Comparison of ENCODE assay signal across 10 mouse cellular contexts in genomic region chr7:132571481-132571880, GRCm38 (mm10). TPM values are rescaled to one million over a fixed set of nuclear protein-coding genes. Genes with fewer than 3 reads are reported as not detected.
DNase-seq lines count a peak whose midpoint lies in the region; ATAC-seq lines count a peak whose summit lies in the region.
"Had no signal": no experiment of that assay in that cellular context is flagged by ENCODE, and none has a peak within 500 bp of the region (broad histone marks: within the 10 kb centered on the region; RNA-seq: fewer than 3 reads in every experiment).

No protein-coding gene starts in this region.

- no peak overlapping the region for H3K27ac ChIP-seq in kidney, embryonic 15.5 days
- no peak overlapping the region for H3K27ac ChIP-seq in intestine, embryonic 14.5 days (ENCODE audit: low read depth)
- H3K27ac ChIP-seq in lung, embryonic 15.5 days: peak overlapping the region; percentile 41
- H3K27ac ChIP-seq: midbrain, embryonic 15.5 days had no signal

- peaks cover 35% of the 10 kb centered on the region for H3K36me3 ChIP-seq in kidney, embryonic 15.5 days
- peaks cover 33% of the 10 kb centered on the region for H3K36me3 ChIP-seq in intestine, embryonic 14.5 days (ENCODE audit: control insufficient read depth, insufficient read depth, low read length)
- peaks cover 27% of the 10 kb centered on the region for H3K36me3 ChIP-seq in lung, embryonic 15.5 days
- H3K36me3 ChIP-seq: midbrain, embryonic 15.5 days had no signal

- 75% methylated on average over 8 of the region's 8 CpGs for WGBS in kidney, embryonic 15.5 days
- 75% methylated on average over 8 of the region's 8 CpGs for WGBS in intestine, embryonic 14.5 days
- 56% methylated on average over 8 of the region's 8 CpGs for WGBS in lung, embryonic 15.5 days

- peak; percentile 64 to 68 for DNase-seq in cerebellum, postnatal 10 days
- no peak for DNase-seq in cerebellum, postnatal 36 days
- peak; percentile 86 for DNase-seq in kidney, adult 11 months
- DNase-seq in intestine, embryonic 14.5 days (ENCODE audit: low spot score): no peak
- DNase-seq in spleen, postnatal 36 days (ENCODE audit: low spot score in 2 of 2): no peak
- no peak for DNase-seq in frontal cortex, postnatal 25 days (ENCODE audit: low spot score in 2 of 2)
- DNase-seq: cerebellum, adult 11-12 months had no signal

- no peaks in the 10 kb centered on the region for H3K27me3 ChIP-seq in kidney, embryonic 15.5 days
- H3K27me3 ChIP-seq in intestine, embryonic 14.5 days (replicated peaks; ENCODE audit: control insufficient read depth, insufficient read depth, low read length): no peaks in the 10 kb centered on the region
- no peaks in the 10 kb centered on the region for H3K27me3 ChIP-seq in lung, embryonic 15.5 days
- H3K27me3 ChIP-seq: midbrain, embryonic 15.5 days had no signal

- no peak overlapping the region for H3K4me3 ChIP-seq in kidney, embryonic 15.5 days (replicated peaks)
- H3K4me3 ChIP-seq in intestine, embryonic 14.5 days (ENCODE audit: low read depth, low read length): no peak overlapping the region
- no peak overlapping the region for H3K4me3 ChIP-seq in lung, embryonic 15.5 days
- H3K4me3 ChIP-seq: midbrain, embryonic 15.5 days had no signal

- ATAC-seq in kidney, embryonic 15.5 days (replicated peaks; ENCODE audit: low FRiP score): no peak
- no peak for ATAC-seq in intestine, embryonic 14.5 days (replicated peaks; ENCODE audit: low FRiP score, low TSS enrichment, low read depth)
- no peak for ATAC-seq in lung, embryonic 15.5 days (ENCODE audit: borderline replicate concordance, extremely low read depth, low FRiP score, low TSS enrichment)
- ATAC-seq: midbrain, embryonic 15.5 days had no signal

- no peaks in the 10 kb centered on the region for H3K9me3 ChIP-seq in kidney, embryonic 15.5 days (replicated peaks)
- H3K9me3 ChIP-seq in intestine, embryonic 14.5 days (ENCODE audit: control insufficient read depth, low read length): no peaks in the 10 kb centered on the region
- no peaks in the 10 kb centered on the region for H3K9me3 ChIP-seq in lung, embryonic 15.5 days
- H3K9me3 ChIP-seq: midbrain, embryonic 15.5 days had no signal

- H3K4me2 ChIP-seq in kidney, embryonic 15.5 days: no peak overlapping the region
- peak overlapping the region; percentile 56 for H3K4me2 ChIP-seq in intestine, embryonic 14.5 days (ENCODE audit: low read length)
- peak overlapping the region; percentile 27; the same call in 1 of the 2 replicates for H3K4me2 ChIP-seq in lung, embryonic 15.5 days
- H3K4me2 ChIP-seq: midbrain, embryonic 15.5 days had no signal

- H3K4me1 ChIP-seq in kidney, embryonic 15.5 days: peaks cover 35% of the 10 kb centered on the region
- 0 out of 2 replicates have a peak, but pooled peaks cover 3% of the 10 kb centered on the region for H3K4me1 ChIP-seq in intestine, embryonic 14.5 days (replicated peaks; ENCODE audit: control insufficient read depth, insufficient read depth, low read length)
- H3K4me1 ChIP-seq in lung, embryonic 15.5 days: peaks cover 46% of the 10 kb centered on the region

- H3K9ac ChIP-seq in kidney, embryonic 15.5 days: no peak overlapping the region
- H3K9ac ChIP-seq in intestine, embryonic 14.5 days (ENCODE audit: low read length): no peak overlapping the region
- H3K9ac ChIP-seq in lung, embryonic 15.5 days: no peak overlapping the region
- H3K9ac ChIP-seq: midbrain, embryonic 15.5 days had no signal

RNA-seq across cellular contexts. Expression of gene Oat, which starts 4.7 kb away (rescaled TPM):
- 166 and 167 TPM in 2 replicates for polyA plus RNA-seq in kidney, embryonic 15.5 days (2015; fragmentation: Nextera tagmentation; extraction: Ambion mirVana)
- polyA plus RNA-seq in intestine, embryonic 14.5 days (2014; fragmentation: Nextera tagmentation; extraction: Ambion mirVana): 873 and 898 TPM in 2 replicates
- polyA plus RNA-seq in lung, embryonic 15.5 days (2015; fragmentation: Nextera tagmentation; extraction: Ambion mirVana): 294 and 300 TPM in 2 replicates

RNA-seq across cellular contexts. Expression of gene Nkx1-2, which starts 28.0 kb away (rescaled TPM):
- polyA plus RNA-seq in kidney, embryonic 15.5 days (2015; fragmentation: Nextera tagmentation; extraction: Ambion mirVana): not detected in 2 replicates
- 0.26 and 0.48 TPM in 2 replicates for polyA plus RNA-seq in intestine, embryonic 14.5 days (2014; fragmentation: Nextera tagmentation; extraction: Ambion mirVana)
- polyA plus RNA-seq in lung, embryonic 15.5 days (2015; fragmentation: Nextera tagmentation; extraction: Ambion mirVana): not detected in 2 replicates

RNA-seq across cellular contexts. Expression of gene Lhpp, which starts 39.0 kb away (rescaled TPM):
- 22.3 and 22.5 TPM in 2 replicates for polyA plus RNA-seq in kidney, embryonic 15.5 days (2015; fragmentation: Nextera tagmentation; extraction: Ambion mirVana)
- 39.8 and 42.3 TPM in 2 replicates for polyA plus RNA-seq in intestine, embryonic 14.5 days (2014; fragmentation: Nextera tagmentation; extraction: Ambion mirVana)
- polyA plus RNA-seq in lung, embryonic 15.5 days (2015; fragmentation: Nextera tagmentation; extraction: Ambion mirVana): 19.1 and 20.8 TPM in 2 replicates

Comparison
In these comparisons a context has a peak if more than half of its experiments do, and no peak if none do; other contexts are left out.
1. DNase-seq: peak in cerebellum, postnatal 10 days (2 of 2) and kidney, adult 11 months (single experiment); none in cerebellum, postnatal 36 days (0 of 2), intestine, embryonic 14.5 days (single experiment), spleen, postnatal 36 days (0 of 2) and frontal cortex, postnatal 25 days (0 of 2).